Mouse (Mus musculus): ENCODE data around the gene Cct4. TPM values are rescaled to one million over a fixed set of nuclear protein-coding genes. Genes with fewer than 3 reads are reported as not detected.

Cct4 gene
- polyA plus RNA-seq, 1 experiment, result 64.7 TPM

- no peak for TF ChIP-seq CTCF (IDR thresholded peaks at IDR 0.05; ENCODE audit: extremely low read depth, insufficient read depth, low read length)
- no peak for TF ChIP-seq POLR2A (IDR thresholded peaks at IDR 0.05; ENCODE audit: extremely low read depth, insufficient read depth, low read length)
- no peaks in the 10 kb centered on the region for H3K4me1 ChIP-seq (ENCODE audit: control insufficient read depth, insufficient read depth, low read length)
These were observed 29.9 kb downstream of the Cct4 start for GRCm38 (mm10) chr11:23020116-23020770.

GRCm38 (mm10) chr11:23020841-23021240 lies 30.5 kb downstream of the Cct4 start:
- H3K4me3 ChIP-seq (ENCODE audit: insufficient read depth, low read length), result no peak overlapping the region
- H3K4me1 ChIP-seq (ENCODE audit: control insufficient read depth, insufficient read depth, low read length), result no peaks in the 10 kb centered on the region
- no peak overlapping the region for H3K27ac ChIP-seq (ENCODE audit: insufficient read depth, low read length)
- no peak for TF ChIP-seq POLR2A (IDR thresholded peaks at IDR 0.05; ENCODE audit: extremely low read depth, insufficient read depth, low read length)
- TF ChIP-seq CTCF (IDR thresholded peaks at IDR 0.05; ENCODE audit: extremely low read depth, insufficient read depth, low read length), result no peak

More at GRCm38 (mm10) chr11:23020116-23020770, 29.9 kb downstream of the Cct4 start:
- H3K27ac ChIP-seq (ENCODE audit: insufficient read depth, low read length), result no peak overlapping the region
- H3K4me3 ChIP-seq (ENCODE audit: insufficient read depth, low read length), result no peak overlapping the region

- H3K4me3 ChIP-seq (ENCODE audit: insufficient read depth, low read length), result no peak overlapping the region
- TF ChIP-seq CTCF (IDR thresholded peaks at IDR 0.05; ENCODE audit: extremely low read depth, insufficient read depth, low read length) (no peak), POLR2A (IDR thresholded peaks at IDR 0.05; ENCODE audit: extremely low read depth, insufficient read depth, low read length) (no peak)
- no peak overlapping the region for H3K27ac ChIP-seq (ENCODE audit: insufficient read depth, low read length)
- no peaks in the 10 kb centered on the region for H3K4me1 ChIP-seq (ENCODE audit: control insufficient read depth, insufficient read depth, low read length)
These were observed 32.8 kb downstream of the Cct4 start for GRCm38 (mm10) chr11:23023155-23023554.

GRCm38 (mm10) chr11:23024169-23024568 lies 33.9 kb downstream of the Cct4 start:
- TF ChIP-seq POLR2A (IDR thresholded peaks at IDR 0.05; ENCODE audit: extremely low read depth, insufficient read depth, low read length) (no peak), CTCF (IDR thresholded peaks at IDR 0.05; ENCODE audit: extremely low read depth, insufficient read depth, low read length) (no peak)
- Histone ChIP-seq H3K4me3 (ENCODE audit: insufficient read depth, low read length) (no peak overlapping the region), H3K4me1 (ENCODE audit: control insufficient read depth, insufficient read depth, low read length) (no peaks in the 10 kb centered on the region), H3K27ac (ENCODE audit: insufficient read depth, low read length) (no peak overlapping the region)

- no peak overlapping the region for H3K27ac ChIP-seq (ENCODE audit: insufficient read depth, low read length)
- no peak overlapping the region for H3K4me3 ChIP-seq (ENCODE audit: insufficient read depth, low read length)
- TF ChIP-seq CTCF (IDR thresholded peaks at IDR 0.05; ENCODE audit: extremely low read depth, insufficient read depth, low read length), result no peak
- H3K4me1 ChIP-seq (ENCODE audit: control insufficient read depth, insufficient read depth, low read length), result no peaks in the 10 kb centered on the region
These were observed 38.6 kb downstream of the Cct4 start for GRCm38 (mm10) chr11:23028957-23029356.

GRCm38 (mm10) chr11:23029399-23029798 lies 39.1 kb downstream of the Cct4 start:
- H3K4me1 ChIP-seq (ENCODE audit: control insufficient read depth, insufficient read depth, low read length), result no peaks in the 10 kb centered on the region
- no peak overlapping the region for H3K4me3 ChIP-seq (ENCODE audit: insufficient read depth, low read length)
- H3K27ac ChIP-seq (ENCODE audit: insufficient read depth, low read length), result no peak overlapping the region
- TF ChIP-seq CTCF (IDR thresholded peaks at IDR 0.05; ENCODE audit: extremely low read depth, insufficient read depth, low read length) (no peak), POLR2A (IDR thresholded peaks at IDR 0.05; ENCODE audit: extremely low read depth, insufficient read depth, low read length) (no peak)

- TF ChIP-seq CTCF (IDR thresholded peaks at IDR 0.05; ENCODE audit: extremely low read depth, insufficient read depth, low read length) (no peak), POLR2A (IDR thresholded peaks at IDR 0.05; ENCODE audit: extremely low read depth, insufficient read depth, low read length) (no peak)
- no peak overlapping the region for H3K27ac ChIP-seq (ENCODE audit: insufficient read depth, low read length)
- H3K4me1 ChIP-seq (ENCODE audit: control insufficient read depth, insufficient read depth, low read length), result no peaks in the 10 kb centered on the region
- no peak overlapping the region for H3K4me3 ChIP-seq (ENCODE audit: insufficient read depth, low read length)
These were observed 56.9 kb downstream of the Cct4 start for GRCm38 (mm10) chr11:23047252-23047651.

- Histone ChIP-seq H3K4me3 (ENCODE audit: insufficient read depth, low read length) (no peak overlapping the region), H3K4me1 (ENCODE audit: control insufficient read depth, insufficient read depth, low read length) (no peaks in the 10 kb centered on the region), H3K27ac (ENCODE audit: insufficient read depth, low read length) (no peak overlapping the region)
- TF ChIP-seq POLR2A (IDR thresholded peaks at IDR 0.05; ENCODE audit: extremely low read depth, insufficient read depth, low read length) (no peak), CTCF (IDR thresholded peaks at IDR 0.05; ENCODE audit: extremely low read depth, insufficient read depth, low read length) (no peak)
These were observed 57.6 kb downstream of the Cct4 start for GRCm38 (mm10) chr11:23047663-23048582.

GRCm38 (mm10) chr11:23049642-23050041 lies 59.3 kb downstream of the Cct4 start:
- H3K27ac ChIP-seq (ENCODE audit: insufficient read depth, low read length), result no peak overlapping the region
- H3K4me1 ChIP-seq (ENCODE audit: control insufficient read depth, insufficient read depth, low read length), result no peaks in the 10 kb centered on the region
- TF ChIP-seq POLR2A (IDR thresholded peaks at IDR 0.05; ENCODE audit: extremely low read depth, insufficient read depth, low read length), result no peak
- no peak for TF ChIP-seq CTCF (IDR thresholded peaks at IDR 0.05; ENCODE audit: extremely low read depth, insufficient read depth, low read length)
- H3K4me3 ChIP-seq (ENCODE audit: insufficient read depth, low read length), result no peak overlapping the region

GRCm38 (mm10) chr11:23052353-23052752 lies 62.0 kb downstream of the Cct4 start:
- Histone ChIP-seq H3K4me3 (ENCODE audit: insufficient read depth, low read length) (no peak overlapping the region), H3K4me1 (ENCODE audit: control insufficient read depth, insufficient read depth, low read length) (no peaks in the 10 kb centered on the region), H3K27ac (ENCODE audit: insufficient read depth, low read length) (no peak overlapping the region)
- TF ChIP-seq POLR2A (IDR thresholded peaks at IDR 0.05; ENCODE audit: extremely low read depth, insufficient read depth, low read length), result no peak
- TF ChIP-seq CTCF (IDR thresholded peaks at IDR 0.05; ENCODE audit: extremely low read depth, insufficient read depth, low read length), result no peak

Other genes with a start within 250 kb of the Cct4 start
- gene B3gnt2, start 129.6 kb upstream of the Cct4 start, polyA plus RNA-seq (2012; rRNA removed), result 11.2 and 11.4 TPM in 2 replicates
- 54.6 and 58.5 TPM in 2 replicates for gene Zrsr1, start 18.5 kb upstream of the Cct4 start, polyA plus RNA-seq (2012; rRNA removed)
- gene Gm28048, start 8.4 kb upstream of the Cct4 start, polyA plus RNA-seq (2012; rRNA removed), result 4.5 and 7.3 TPM in 2 replicates
- 39.4 TPM in 2 replicates for gene Commd1, start 8.1 kb upstream of the Cct4 start, polyA plus RNA-seq (2012; rRNA removed)
- 3.5 and 5.3 TPM in 2 replicates for gene Fam161a, start 17.0 kb downstream of the Cct4 start, polyA plus RNA-seq (2012; rRNA removed)

Data from cortical plate, adult 2 months (tissue).